Mouse (Mus musculus): ENCODE data around the gene Maml1. TPM values are rescaled to one million over a fixed set of nuclear protein-coding genes. Genes with fewer than 3 reads are reported as not detected.

Gene Maml1
- total RNA-seq, 1 experiment, result 7.6 TPM

DNA sequence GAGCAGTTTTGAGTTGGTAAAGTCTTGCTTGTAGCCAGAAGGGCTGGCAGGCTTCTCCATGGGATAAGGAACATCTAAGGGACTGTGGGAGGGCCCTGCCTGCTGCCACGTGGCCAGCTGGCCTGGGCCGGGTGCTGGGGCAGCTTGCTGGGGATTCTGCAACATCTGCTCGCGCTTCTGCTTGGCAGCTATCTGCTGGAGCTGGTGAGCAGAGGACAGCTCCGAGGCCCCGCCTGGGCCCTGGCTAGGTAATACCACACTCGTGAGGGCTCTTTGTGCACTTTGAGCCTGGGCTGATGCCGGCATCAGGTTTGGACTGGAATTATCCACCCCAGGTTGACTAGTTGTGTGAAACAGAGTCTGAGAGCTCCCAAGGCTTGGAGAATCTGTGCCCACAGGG is 26.2 kb downstream of the Maml1 start:
- in situ Hi-C loops (cut with MboI; ENCODE audit: low sequenced_read_pairs in 2 of 2, unreplicated experiment in 2 of 2), result no loop called here
- TF ChIP-seq MAFK (IDR thresholded peaks at IDR 0.05; ENCODE audit: insufficient read depth, low read depth, low read length) (no peak), ZC3H11A (IDR thresholded peaks at IDR 0.05; ENCODE audit: borderline replicate concordance, low read depth, low read length) (no peak), CHD2 (IDR thresholded peaks at IDR 0.05; ENCODE audit: low read depth, low read length) (no peak), HCFC1 (IDR thresholded peaks at IDR 0.05; ENCODE audit: borderline replicate concordance, insufficient read depth, low read length) (no peak), ZNF384 (IDR thresholded peaks at IDR 0.05; ENCODE audit: low read depth, low read length) (no peak)
- Histone ChIP-seq H3K4me1 (ENCODE audit: control insufficient read depth in 2 of 2, insufficient read depth in 2 of 2, low read length in 2 of 2, poor library complexity in 1 of 2) (peaks cover 0 to 10% of the 10 kb centered on the region in 2 experiments; a peak in 2 of 4 replicates), H3K36me3 (ENCODE audit: control insufficient read depth, insufficient read depth, low read length, poor library complexity, severe bottlenecking) (peaks cover 27% of the 10 kb centered on the region; the same call in 1 of the 2 replicates), H3K27ac (ENCODE audit: insufficient read depth, low read depth, low read length, poor library complexity, severe bottlenecking) (no peak overlapping the region), H3K9me3 (ENCODE audit: control insufficient read depth, insufficient read depth, low read depth, low read length) (no peaks in the 10 kb centered on the region), H3K4me3 (ENCODE audit: insufficient read depth in 1 of 2, low read depth in 1 of 2, low read length in 2 of 2, poor library complexity in 1 of 2, severe bottlenecking in 1 of 2) (no peak overlapping the region), H3K9ac (ENCODE audit: insufficient read depth, low read depth, low read length, poor library complexity, severe bottlenecking) (no peak overlapping the region)
- DNase-seq (ENCODE audit: low read depth, low spot score), result no peak

DNA sequence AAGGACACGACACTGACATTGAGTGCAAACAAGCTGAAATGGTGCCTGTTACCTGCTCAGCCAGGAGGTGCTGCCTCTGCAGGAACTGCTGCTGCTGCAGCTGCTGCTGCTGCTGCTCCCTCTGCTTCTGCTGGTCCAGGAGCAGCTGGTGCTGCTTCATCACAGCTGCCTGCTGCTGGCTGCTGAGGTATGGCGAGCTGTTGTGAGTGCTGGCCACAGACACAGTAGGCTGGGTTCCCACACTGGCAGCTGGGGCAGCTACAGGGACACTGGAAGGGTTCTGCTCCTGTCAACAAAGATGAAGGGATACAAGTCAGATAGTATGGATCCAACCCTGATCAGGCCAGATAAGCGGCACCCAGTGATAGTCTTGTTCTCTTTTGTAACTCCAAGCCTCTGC is 28.9 kb downstream of the Maml1 start:
- Histone ChIP-seq H3K4me1 (ENCODE audit: control insufficient read depth in 2 of 2, insufficient read depth in 2 of 2, low read length in 2 of 2, poor library complexity in 1 of 2) (peaks cover 4 to 16% of the 10 kb centered on the region in 2 experiments; a peak in 3 of 4 replicates), H3K9me3 (ENCODE audit: control insufficient read depth, insufficient read depth, low read depth, low read length) (no peaks in the 10 kb centered on the region), H3K4me3 (ENCODE audit: insufficient read depth in 1 of 2, low read depth in 1 of 2, low read length in 2 of 2, poor library complexity in 1 of 2, severe bottlenecking in 1 of 2) (no peak overlapping the region), H3K27ac (ENCODE audit: insufficient read depth, low read depth, low read length, poor library complexity, severe bottlenecking) (no peak overlapping the region), H3K36me3 (ENCODE audit: control insufficient read depth, insufficient read depth, low read length, poor library complexity, severe bottlenecking) (peaks cover 44% of the 10 kb centered on the region; the same call in 1 of the 2 replicates), H3K9ac (ENCODE audit: insufficient read depth, low read depth, low read length, poor library complexity, severe bottlenecking) (no peak overlapping the region)
- DNase-seq (ENCODE audit: low read depth, low spot score), result no peak
- TF ChIP-seq HCFC1 (IDR thresholded peaks at IDR 0.05; ENCODE audit: borderline replicate concordance, insufficient read depth, low read length) (no peak), MAFK (IDR thresholded peaks at IDR 0.05; ENCODE audit: insufficient read depth, low read depth, low read length) (no peak), ZC3H11A (IDR thresholded peaks at IDR 0.05; ENCODE audit: borderline replicate concordance, low read depth, low read length) (no peak), ZNF384 (IDR thresholded peaks at IDR 0.05; ENCODE audit: low read depth, low read length) (no peak), CHD2 (IDR thresholded peaks at IDR 0.05; ENCODE audit: low read depth, low read length) (no peak)
- in situ Hi-C loops (cut with MboI; ENCODE audit: low sequenced_read_pairs in 2 of 2, unreplicated experiment in 2 of 2), result no loop called here

DNA sequence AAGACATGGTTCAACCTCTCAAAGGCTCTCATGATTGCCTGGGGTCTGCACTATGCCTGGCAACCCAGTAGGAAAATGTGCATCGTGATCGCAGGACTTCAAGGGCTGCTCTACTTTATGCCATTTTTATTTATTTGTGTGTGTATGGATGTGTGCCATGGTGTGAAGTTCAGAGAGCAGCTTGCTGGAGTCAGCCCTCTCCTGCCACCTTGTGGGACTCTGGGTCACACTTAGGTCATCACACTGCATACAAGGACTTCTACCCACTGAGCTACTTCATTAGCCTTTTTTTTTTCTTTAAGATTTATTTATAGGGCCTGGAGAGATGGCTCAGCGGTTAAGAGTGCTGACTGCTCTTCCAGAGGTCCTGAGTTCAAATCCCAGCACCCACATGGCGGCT is 30.1 kb downstream of the Maml1 start:
- Histone ChIP-seq H3K9ac (ENCODE audit: insufficient read depth, low read depth, low read length, poor library complexity, severe bottlenecking) (no peak overlapping the region), H3K4me3 (ENCODE audit: insufficient read depth in 1 of 2, low read depth in 1 of 2, low read length in 2 of 2, poor library complexity in 1 of 2, severe bottlenecking in 1 of 2) (no peak overlapping the region), H3K36me3 (ENCODE audit: control insufficient read depth, insufficient read depth, low read length, poor library complexity, severe bottlenecking) (peaks cover 49% of the 10 kb centered on the region), H3K9me3 (ENCODE audit: control insufficient read depth, insufficient read depth, low read depth, low read length) (no peaks in the 10 kb centered on the region), H3K4me1 (ENCODE audit: control insufficient read depth in 2 of 2, insufficient read depth in 2 of 2, low read length in 2 of 2, poor library complexity in 1 of 2) (peaks cover 4 to 14% of the 10 kb centered on the region in 2 experiments; a peak in 3 of 4 replicates), H3K27ac (ENCODE audit: insufficient read depth, low read depth, low read length, poor library complexity, severe bottlenecking) (no peak overlapping the region; the same call in 1 of the 2 replicates)
- in situ Hi-C loops (cut with MboI; ENCODE audit: low sequenced_read_pairs in 2 of 2, unreplicated experiment in 2 of 2), result no loop called here
- TF ChIP-seq HCFC1 (IDR thresholded peaks at IDR 0.05; ENCODE audit: borderline replicate concordance, insufficient read depth, low read length) (no peak), CHD2 (IDR thresholded peaks at IDR 0.05; ENCODE audit: low read depth, low read length) (no peak), ZC3H11A (IDR thresholded peaks at IDR 0.05; ENCODE audit: borderline replicate concordance, low read depth, low read length) (no peak), MAFK (IDR thresholded peaks at IDR 0.05; ENCODE audit: insufficient read depth, low read depth, low read length) (no peak), ZNF384 (IDR thresholded peaks at IDR 0.05; ENCODE audit: low read depth, low read length) (no peak)
- DNase-seq (ENCODE audit: low read depth, low spot score), result no peak

DNA sequence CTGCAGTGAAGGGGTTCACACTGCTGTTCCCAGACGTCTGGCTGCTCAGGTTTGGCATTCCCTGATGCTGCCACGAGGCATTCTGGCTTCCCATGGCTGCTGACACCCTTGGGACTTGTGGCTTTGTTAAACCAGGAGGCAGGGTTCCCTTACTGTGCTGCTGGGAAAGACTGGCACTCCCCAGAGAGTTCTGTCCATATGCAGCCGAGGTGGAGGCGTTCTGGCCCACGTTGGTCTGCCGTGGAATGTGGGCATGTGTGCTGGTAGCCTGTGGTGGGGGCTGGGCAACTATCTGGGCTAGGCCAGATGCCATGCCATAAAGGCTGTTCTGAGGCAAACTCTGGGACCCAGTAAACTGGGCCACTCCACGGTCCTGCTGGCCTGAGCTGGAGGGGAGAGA is 33.8 kb downstream of the Maml1 start:
- H3K27ac ChIP-seq (ENCODE audit: insufficient read depth, low read depth, low read length, poor library complexity, severe bottlenecking), result no peak overlapping the region
- H3K4me1 ChIP-seq (ENCODE audit: control insufficient read depth in 2 of 2, insufficient read depth in 2 of 2, low read length in 2 of 2, poor library complexity in 1 of 2), result peaks cover 4 to 14% of the 10 kb centered on the region in 2 experiments; a peak in 3 of 4 replicates
- H3K9ac ChIP-seq (ENCODE audit: insufficient read depth, low read depth, low read length, poor library complexity, severe bottlenecking), result no peak overlapping the region
- no peak overlapping the region for H3K4me3 ChIP-seq (ENCODE audit: insufficient read depth in 1 of 2, low read depth in 1 of 2, low read length in 2 of 2, poor library complexity in 1 of 2, severe bottlenecking in 1 of 2)
- H3K36me3 ChIP-seq (ENCODE audit: control insufficient read depth, insufficient read depth, low read length, poor library complexity, severe bottlenecking), result peaks cover 32% of the 10 kb centered on the region
- no peak for DNase-seq (ENCODE audit: low read depth, low spot score)
- in situ Hi-C loops (cut with MboI; ENCODE audit: low sequenced_read_pairs in 2 of 2, unreplicated experiment in 2 of 2), result no loop called here
- TF ChIP-seq HCFC1 (IDR thresholded peaks at IDR 0.05; ENCODE audit: borderline replicate concordance, insufficient read depth, low read length), result no peak
- no peak for TF ChIP-seq MAFK (IDR thresholded peaks at IDR 0.05; ENCODE audit: insufficient read depth, low read depth, low read length)
- no peak for TF ChIP-seq ZNF384 (IDR thresholded peaks at IDR 0.05; ENCODE audit: low read depth, low read length)
- TF ChIP-seq ZC3H11A (IDR thresholded peaks at IDR 0.05; ENCODE audit: borderline replicate concordance, low read depth, low read length), result no peak
- no peaks in the 10 kb centered on the region for H3K9me3 ChIP-seq (ENCODE audit: control insufficient read depth, insufficient read depth, low read depth, low read length)

DNA sequence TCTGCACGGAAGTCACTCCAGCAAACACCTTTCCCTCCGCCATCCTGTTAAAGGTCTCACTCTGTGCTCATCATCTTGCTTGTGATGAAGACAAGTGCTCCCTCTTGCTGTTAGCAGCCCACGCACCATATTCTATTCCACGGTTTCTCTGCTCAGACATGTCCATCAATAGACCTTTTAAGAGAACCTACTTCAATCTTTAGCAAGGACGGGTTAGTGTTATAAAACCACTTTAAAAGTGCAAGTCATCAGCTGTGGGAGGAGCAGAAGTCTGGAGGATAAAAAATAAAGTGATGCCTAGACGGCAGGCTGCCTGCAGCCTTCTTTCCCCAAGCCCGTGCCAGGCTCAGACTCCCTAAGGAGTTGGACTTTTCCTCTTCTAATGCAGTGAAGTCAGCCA is 35.5 kb downstream of the Maml1 start:
- H3K9me3 ChIP-seq (ENCODE audit: control insufficient read depth, insufficient read depth, low read depth, low read length), result no peaks in the 10 kb centered on the region
- DNase-seq (ENCODE audit: low read depth, low spot score), result no peak
- H3K4me1 ChIP-seq (ENCODE audit: control insufficient read depth in 2 of 2, insufficient read depth in 2 of 2, low read length in 2 of 2, poor library complexity in 1 of 2), result peaks cover 9 to 26% of the 10 kb centered on the region in 2 experiments; a peak in 3 of 4 replicates
- in situ Hi-C loops (cut with MboI; ENCODE audit: low sequenced_read_pairs in 2 of 2, unreplicated experiment in 2 of 2), result no loop called here
- H3K4me3 ChIP-seq (ENCODE audit: insufficient read depth in 1 of 2, low read depth in 1 of 2, low read length in 2 of 2, poor library complexity in 1 of 2, severe bottlenecking in 1 of 2), result no peak overlapping the region
- H3K27ac ChIP-seq (ENCODE audit: insufficient read depth, low read depth, low read length, poor library complexity, severe bottlenecking), result no peak overlapping the region
- H3K9ac ChIP-seq (ENCODE audit: insufficient read depth, low read depth, low read length, poor library complexity, severe bottlenecking), result no peak overlapping the region
- no peak for TF ChIP-seq CHD2 (IDR thresholded peaks at IDR 0.05; ENCODE audit: low read depth, low read length)
- TF ChIP-seq MAFK (IDR thresholded peaks at IDR 0.05; ENCODE audit: insufficient read depth, low read depth, low read length), result no peak
- no peak for TF ChIP-seq ZC3H11A (IDR thresholded peaks at IDR 0.05; ENCODE audit: borderline replicate concordance, low read depth, low read length)
- TF ChIP-seq HCFC1 (IDR thresholded peaks at IDR 0.05; ENCODE audit: borderline replicate concordance, insufficient read depth, low read length), result no peak
- no peak for TF ChIP-seq ZNF384 (IDR thresholded peaks at IDR 0.05; ENCODE audit: low read depth, low read length)
- peaks cover 24% of the 10 kb centered on the region for H3K36me3 ChIP-seq (ENCODE audit: control insufficient read depth, insufficient read depth, low read length, poor library complexity, severe bottlenecking)

Measured in ES-E14 (cell line).